Mouse (Mus musculus): ENCODE data around the gene Naxe. TPM values are rescaled to one million over a fixed set of nuclear protein-coding genes. Genes with fewer than 3 reads are reported as not detected.

Naxe gene
- polyA plus RNA-seq (2015; fragmentation: Nextera tagmentation; extraction: Ambion mirVana) = 170 and 178 TPM in 2 replicates

DNA sequence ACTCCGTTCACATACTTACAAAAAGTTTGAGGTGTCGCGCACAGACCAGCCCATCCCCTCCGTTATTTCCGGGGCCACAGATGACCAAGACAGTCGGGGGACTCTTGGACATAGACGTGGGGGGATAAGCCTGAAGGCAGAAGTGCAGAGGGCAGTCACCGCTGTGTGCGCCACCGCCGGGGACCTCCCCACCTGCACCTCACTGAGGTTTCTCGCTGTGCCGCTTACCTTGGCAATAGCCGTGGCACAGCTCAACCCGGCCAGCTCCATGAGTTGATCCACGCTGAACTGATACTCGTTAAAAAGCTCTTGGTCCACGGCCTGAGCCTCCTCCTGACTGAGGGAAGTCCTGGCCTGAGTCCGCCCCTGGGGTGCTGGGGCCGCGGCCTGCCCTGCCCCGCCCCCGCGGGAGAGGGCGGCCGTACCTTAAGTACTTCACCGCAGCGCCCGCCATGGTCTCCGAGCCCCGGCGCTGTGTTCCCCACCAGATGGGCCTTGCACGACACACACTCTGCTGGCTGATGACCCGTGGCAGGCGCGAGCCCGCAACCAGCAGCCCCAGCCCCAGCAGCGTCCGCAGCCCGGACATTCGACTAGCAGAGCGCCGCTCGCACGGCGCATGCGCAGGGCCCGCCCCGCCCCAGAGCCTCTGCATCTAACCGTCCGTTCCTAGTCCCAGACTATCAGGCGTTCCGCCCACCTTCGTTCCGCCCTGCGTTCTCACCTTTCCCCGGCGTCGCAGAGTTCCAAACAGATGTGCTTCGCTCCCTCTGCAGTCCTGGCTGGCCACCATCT, at the start of gene Naxe:
Gene Naxe, minus strand, starts transcription at position 594 of the 795 bp plus-strand sequence.
- peak within 1 kb of the TSS; percentile 87 for H3K9ac ChIP-seq (ENCODE audit: low read depth, low read length)
- H3K9me3 ChIP-seq (ENCODE audit: control insufficient read depth, low read length) = no peaks in the 10 kb centered on the region
- peak within 1 kb of the TSS; percentile 62; the same call in 1 of the 2 replicates for H3K27ac ChIP-seq (ENCODE audit: low read length)
- no peaks in the 10 kb centered on the region for H3K27me3 ChIP-seq (replicated peaks; ENCODE audit: control insufficient read depth, insufficient read depth, low read length)
- peaks cover 11% of the 10 kb centered on the region; the same call in 1 of the 2 replicates for H3K36me3 ChIP-seq (ENCODE audit: control insufficient read depth, insufficient read depth, low read length)
- H3K4me3 ChIP-seq (ENCODE audit: low read length) = peak within 1 kb of the TSS; percentile 74
- peaks cover 9% of the 10 kb centered on the region for H3K4me1 ChIP-seq (ENCODE audit: control insufficient read depth, insufficient read depth, low read length)
- H3K4me2 ChIP-seq (ENCODE audit: low read depth, low read length) = peak within 1 kb of the TSS; percentile 81
- ATAC-seq = peak; percentile 98
- WGBS = under 1% methylated on average over 60 of the region's 60 CpGs

DNA sequence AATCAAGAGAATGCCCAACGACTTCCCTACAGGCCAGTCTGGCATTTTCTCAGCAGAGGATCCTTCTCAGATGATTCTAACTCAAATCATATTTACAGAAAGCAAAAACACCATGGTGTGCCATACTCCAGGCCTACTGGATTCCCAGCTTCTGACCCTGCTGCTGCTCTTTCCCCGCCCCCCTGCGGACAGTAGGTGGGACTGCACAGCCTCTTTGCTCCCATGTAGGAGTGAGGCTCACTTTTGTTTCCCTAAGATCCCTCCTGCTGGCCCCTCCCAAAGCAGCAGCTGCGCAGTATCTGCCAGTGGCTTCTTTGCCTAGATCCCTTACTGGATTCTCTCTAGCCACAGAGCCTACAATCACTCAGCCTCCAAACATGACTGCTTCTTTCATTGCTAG, 47.8 kb upstream of the Naxe start:
- H3K4me2 ChIP-seq (ENCODE audit: low read depth, low read length) = no peak overlapping the region
- H3K36me3 ChIP-seq (ENCODE audit: control insufficient read depth, insufficient read depth, low read length) = peaks cover 7% of the 10 kb centered on the region; the same call in 1 of the 2 replicates
- H3K9me3 ChIP-seq (ENCODE audit: control insufficient read depth, low read length) = no peaks in the 10 kb centered on the region
- H3K4me1 ChIP-seq (ENCODE audit: control insufficient read depth, insufficient read depth, low read length) = no peaks in the 10 kb centered on the region
- no peak overlapping the region for H3K9ac ChIP-seq (ENCODE audit: low read depth, low read length)
- H3K4me3 ChIP-seq (ENCODE audit: low read length) = no peak overlapping the region
- no peaks in the 10 kb centered on the region for H3K27me3 ChIP-seq (replicated peaks; ENCODE audit: control insufficient read depth, insufficient read depth, low read length)
- no peak for ATAC-seq
- no peak overlapping the region for H3K27ac ChIP-seq (ENCODE audit: low read length)
- 95% methylated on average over 4 of the region's 4 CpGs for WGBS

DNA sequence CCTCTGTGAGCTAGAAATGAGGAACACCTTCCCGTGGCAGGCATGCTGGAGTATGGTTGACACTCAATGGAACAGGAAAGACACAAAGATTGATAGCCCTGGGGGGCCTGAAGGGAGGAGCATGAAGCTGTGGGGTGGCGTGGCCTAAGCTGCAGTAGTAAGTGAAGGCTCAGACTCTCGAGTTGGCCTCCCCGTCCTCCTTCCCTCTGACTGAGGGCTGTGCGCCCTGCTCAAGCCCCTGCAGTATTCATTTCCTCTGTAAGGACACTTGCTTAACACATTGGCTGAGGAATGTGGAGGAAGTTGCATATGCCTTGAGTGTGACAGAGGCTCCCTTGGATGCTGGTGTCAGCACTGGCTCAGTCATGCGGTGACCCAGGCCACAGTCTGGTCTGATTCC, 44.3 kb upstream of the Naxe start:
- no peak overlapping the region for H3K4me2 ChIP-seq (ENCODE audit: low read depth, low read length)
- ATAC-seq = no peak
- no peak overlapping the region for H3K9ac ChIP-seq (ENCODE audit: low read depth, low read length)
- H3K27me3 ChIP-seq (replicated peaks; ENCODE audit: control insufficient read depth, insufficient read depth, low read length) = no peaks in the 10 kb centered on the region
- WGBS = 81% methylated on average over 6 of the region's 6 CpGs
- H3K27ac ChIP-seq (ENCODE audit: low read length) = 0 out of 2 replicates have a peak overlapping the region, but pooled peaks have one; percentile 0
- H3K36me3 ChIP-seq (ENCODE audit: control insufficient read depth, insufficient read depth, low read length) = peaks cover 3% of the 10 kb centered on the region; the same call in 1 of the 2 replicates
- H3K4me3 ChIP-seq (ENCODE audit: low read length) = no peak overlapping the region
- H3K9me3 ChIP-seq (ENCODE audit: control insufficient read depth, low read length) = no peaks in the 10 kb centered on the region
- H3K4me1 ChIP-seq (ENCODE audit: control insufficient read depth, insufficient read depth, low read length) = no peaks in the 10 kb centered on the region

DNA sequence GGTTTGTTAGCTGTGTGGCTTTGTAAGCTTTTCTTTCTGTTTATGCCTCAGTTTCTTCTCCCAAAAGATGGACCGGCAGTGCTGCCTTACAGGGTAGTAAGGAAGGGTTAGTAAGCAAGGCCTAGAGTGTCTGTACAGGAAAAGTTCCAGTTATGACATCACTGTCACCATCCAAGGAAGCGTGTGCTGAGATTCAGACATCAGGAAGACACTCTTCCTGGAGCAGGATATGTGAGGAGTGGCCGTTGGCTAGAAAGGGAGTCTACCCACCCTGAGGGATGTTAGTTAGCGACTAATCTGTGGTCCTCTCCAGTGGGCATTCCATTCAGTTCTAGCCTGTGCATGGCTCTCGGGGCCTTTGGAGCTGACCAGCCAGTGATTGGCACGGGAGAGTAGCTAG, 43.9 kb upstream of the Naxe start:
- Histone ChIP-seq H3K4me2 (ENCODE audit: low read depth, low read length) (no peak overlapping the region), H3K4me3 (ENCODE audit: low read length) (no peak overlapping the region), H3K27ac (ENCODE audit: low read length) (0 out of 2 replicates have a peak overlapping the region, but pooled peaks have one; percentile 0), H3K4me1 (ENCODE audit: control insufficient read depth, insufficient read depth, low read length) (no peaks in the 10 kb centered on the region), H3K36me3 (ENCODE audit: control insufficient read depth, insufficient read depth, low read length) (peaks cover 3% of the 10 kb centered on the region; the same call in 1 of the 2 replicates), H3K9me3 (ENCODE audit: control insufficient read depth, low read length) (no peaks in the 10 kb centered on the region), H3K27me3 (replicated peaks; ENCODE audit: control insufficient read depth, insufficient read depth, low read length) (no peaks in the 10 kb centered on the region), H3K9ac (ENCODE audit: low read depth, low read length) (no peak overlapping the region)
- WGBS = 83% methylated on average over 6 of the region's 6 CpGs
- ATAC-seq = no peak

DNA sequence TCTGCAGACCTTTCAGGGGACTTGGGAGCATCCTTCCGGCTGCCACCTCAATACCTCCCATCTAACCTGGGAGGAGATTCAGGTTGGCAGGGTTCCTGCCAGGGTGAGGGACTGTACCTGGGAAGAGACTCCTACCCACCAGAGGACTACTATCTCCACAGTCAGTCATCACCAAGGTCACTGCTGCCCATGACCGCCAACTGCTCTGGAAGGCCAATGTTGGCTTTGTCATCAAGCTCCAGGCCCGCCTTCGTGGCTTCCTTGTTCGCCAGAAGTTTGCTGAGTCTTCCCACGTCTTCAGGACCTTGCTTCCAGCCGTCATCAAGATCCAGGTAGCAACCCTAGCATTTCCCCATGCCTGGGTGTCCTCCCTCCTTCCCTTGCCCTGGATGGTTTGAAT, 43.4 kb upstream of the Naxe start:
- no peak overlapping the region for H3K4me2 ChIP-seq (ENCODE audit: low read depth, low read length)
- no peak overlapping the region for H3K27ac ChIP-seq (ENCODE audit: low read length)
- peaks cover 3% of the 10 kb centered on the region; the same call in 1 of the 2 replicates for H3K36me3 ChIP-seq (ENCODE audit: control insufficient read depth, insufficient read depth, low read length)
- H3K9me3 ChIP-seq (ENCODE audit: control insufficient read depth, low read length) = no peaks in the 10 kb centered on the region
- no peaks in the 10 kb centered on the region for H3K27me3 ChIP-seq (replicated peaks; ENCODE audit: control insufficient read depth, insufficient read depth, low read length)
- no peaks in the 10 kb centered on the region for H3K4me1 ChIP-seq (ENCODE audit: control insufficient read depth, insufficient read depth, low read length)
- WGBS = 87% methylated on average over 7 of the region's 7 CpGs
- H3K9ac ChIP-seq (ENCODE audit: low read depth, low read length) = no peak overlapping the region
- no peak overlapping the region for H3K4me3 ChIP-seq (ENCODE audit: low read length)
- no peak for ATAC-seq

DNA sequence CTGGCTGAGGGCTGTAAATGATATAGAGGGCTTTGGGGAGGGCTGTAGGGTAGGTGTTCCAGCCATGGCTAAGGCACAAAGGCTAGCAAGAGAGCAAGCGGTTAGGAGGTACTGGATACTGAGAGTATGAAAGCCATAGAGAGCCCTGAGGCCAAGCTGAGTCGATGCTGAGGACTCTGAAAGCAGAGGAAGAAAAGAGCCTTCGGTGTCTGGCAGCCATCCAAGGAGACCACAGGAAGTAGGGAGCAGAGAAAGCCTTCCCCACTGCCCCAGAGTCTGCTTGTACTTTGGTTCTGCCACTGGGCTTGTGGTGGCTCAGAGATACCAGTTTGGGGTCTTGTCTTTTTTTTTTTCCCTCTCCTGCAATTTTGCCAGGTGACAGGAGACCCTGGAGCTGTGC, 42.0 kb upstream of the Naxe start:
- no peak overlapping the region for H3K27ac ChIP-seq (ENCODE audit: low read length)
- no peaks in the 10 kb centered on the region for H3K27me3 ChIP-seq (replicated peaks; ENCODE audit: control insufficient read depth, insufficient read depth, low read length)
- no peak overlapping the region for H3K9ac ChIP-seq (ENCODE audit: low read depth, low read length)
- H3K4me3 ChIP-seq (ENCODE audit: low read length) = no peak overlapping the region
- no peak for ATAC-seq
- peaks cover 3% of the 10 kb centered on the region; the same call in 1 of the 2 replicates for H3K36me3 ChIP-seq (ENCODE audit: control insufficient read depth, insufficient read depth, low read length)
- no peak overlapping the region for H3K4me2 ChIP-seq (ENCODE audit: low read depth, low read length)
- H3K4me1 ChIP-seq (ENCODE audit: control insufficient read depth, insufficient read depth, low read length) = no peaks in the 10 kb centered on the region
- H3K9me3 ChIP-seq (ENCODE audit: control insufficient read depth, low read length) = no peaks in the 10 kb centered on the region
- WGBS = 71% methylated on average over 3 of the region's 3 CpGs

DNA sequence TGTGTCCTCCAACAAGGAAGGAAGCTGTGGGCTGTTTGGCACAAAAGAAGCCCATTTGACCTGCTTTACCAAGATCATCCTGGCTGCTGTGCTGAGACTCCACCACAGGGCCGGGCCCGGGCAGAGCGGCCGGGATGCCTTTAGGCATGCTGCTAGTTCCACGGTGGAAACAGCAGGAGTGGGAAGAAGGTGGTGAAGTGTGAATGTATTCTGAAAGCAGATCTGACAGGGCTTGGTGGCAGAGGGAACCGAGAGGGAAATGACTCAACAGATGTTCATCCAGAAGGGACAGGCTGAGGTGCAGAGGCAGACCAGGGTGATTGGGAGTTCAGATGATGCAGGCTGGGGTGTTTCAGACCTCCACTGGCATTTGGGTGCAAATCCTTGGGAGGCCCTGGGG, 39.4 kb upstream of the Naxe start:
- H3K36me3 ChIP-seq (ENCODE audit: control insufficient read depth, insufficient read depth, low read length) = 0 out of 2 replicates have a peak, but pooled peaks cover 4% of the 10 kb centered on the region
- no peak for ATAC-seq
- no peaks in the 10 kb centered on the region for H3K4me1 ChIP-seq (ENCODE audit: control insufficient read depth, insufficient read depth, low read length)
- no peak overlapping the region for H3K9ac ChIP-seq (ENCODE audit: low read depth, low read length)
- H3K27ac ChIP-seq (ENCODE audit: low read length) = no peak overlapping the region
- H3K27me3 ChIP-seq (replicated peaks; ENCODE audit: control insufficient read depth, insufficient read depth, low read length) = no peaks in the 10 kb centered on the region
- H3K4me2 ChIP-seq (ENCODE audit: low read depth, low read length) = no peak overlapping the region
- WGBS = 92% methylated on average over 6 of the region's 6 CpGs
- no peaks in the 10 kb centered on the region for H3K9me3 ChIP-seq (ENCODE audit: control insufficient read depth, low read length)
- no peak overlapping the region for H3K4me3 ChIP-seq (ENCODE audit: low read length)

DNA sequence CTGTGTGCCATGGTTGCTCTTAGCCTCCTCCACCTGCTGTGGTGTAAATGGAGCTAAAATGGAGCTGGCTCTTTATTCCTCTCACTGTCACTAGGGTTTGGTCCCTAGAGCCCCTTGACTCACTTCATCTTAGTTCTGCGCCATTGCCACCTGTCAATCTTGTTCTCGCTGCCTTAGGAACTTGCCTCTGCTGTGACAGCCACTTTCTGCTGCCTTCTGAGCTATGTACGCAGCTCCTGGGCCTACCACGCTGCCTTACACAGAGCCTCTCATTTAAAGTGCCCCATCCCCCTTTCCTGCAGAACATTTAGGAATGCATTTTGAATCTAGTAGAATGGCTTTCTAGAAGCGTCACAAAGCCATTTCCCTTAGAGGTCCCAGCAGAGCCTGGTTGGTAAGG, 35.8 kb upstream of the Naxe start:
- Histone ChIP-seq H3K4me3 (ENCODE audit: low read length) (no peak overlapping the region), H3K36me3 (ENCODE audit: control insufficient read depth, insufficient read depth, low read length) (peaks cover 18% of the 10 kb centered on the region; the same call in 1 of the 2 replicates), H3K9ac (ENCODE audit: low read depth, low read length) (no peak overlapping the region), H3K27me3 (replicated peaks; ENCODE audit: control insufficient read depth, insufficient read depth, low read length) (no peaks in the 10 kb centered on the region), H3K4me2 (ENCODE audit: low read depth, low read length) (no peak overlapping the region), H3K4me1 (ENCODE audit: control insufficient read depth, insufficient read depth, low read length) (no peaks in the 10 kb centered on the region), H3K9me3 (ENCODE audit: control insufficient read depth, low read length) (no peaks in the 10 kb centered on the region), H3K27ac (ENCODE audit: low read length) (no peak overlapping the region)
- no peak for ATAC-seq
- WGBS = 92% methylated on average over 5 of the region's 5 CpGs

DNA sequence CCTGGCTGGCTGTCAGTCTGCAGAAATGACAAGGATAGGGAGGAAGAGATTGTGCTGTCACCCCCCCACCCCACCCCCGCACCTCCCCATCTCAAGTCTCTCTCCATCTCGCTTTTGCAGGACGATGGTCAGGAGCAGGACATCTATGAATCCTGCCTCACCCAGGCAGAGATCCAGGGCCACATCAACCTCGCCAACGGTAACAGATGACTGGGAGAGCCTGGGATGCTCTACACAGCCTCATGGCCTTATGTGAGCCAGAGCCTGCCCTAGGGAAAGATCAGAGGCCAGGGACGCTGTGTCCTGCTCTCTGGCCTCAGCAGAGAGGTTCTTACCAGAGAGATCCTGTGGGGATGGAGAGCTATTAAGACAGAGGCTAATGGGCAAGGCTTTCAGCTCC, 32.3 kb upstream of the Naxe start:
- no peak overlapping the region for H3K4me2 ChIP-seq (ENCODE audit: low read depth, low read length)
- H3K36me3 ChIP-seq (ENCODE audit: control insufficient read depth, insufficient read depth, low read length) = peaks cover 22% of the 10 kb centered on the region
- H3K27ac ChIP-seq (ENCODE audit: low read length) = no peak overlapping the region
- WGBS = 94% methylated on average over 6 of the region's 6 CpGs
- no peak for ATAC-seq
- H3K9me3 ChIP-seq (ENCODE audit: control insufficient read depth, low read length) = no peaks in the 10 kb centered on the region
- H3K4me3 ChIP-seq (ENCODE audit: low read length) = no peak overlapping the region
- no peak overlapping the region for H3K9ac ChIP-seq (ENCODE audit: low read depth, low read length)
- H3K4me1 ChIP-seq (ENCODE audit: control insufficient read depth, insufficient read depth, low read length) = no peaks in the 10 kb centered on the region
- H3K27me3 ChIP-seq (replicated peaks; ENCODE audit: control insufficient read depth, insufficient read depth, low read length) = no peaks in the 10 kb centered on the region

Measured in intestine, embryonic 16.5 days (tissue).